Mouse (Mus musculus): Measurements from ENCODE around the gene Tarbp1. TPM values are rescaled to one million over a fixed set of nuclear protein-coding genes. Genes with fewer than 3 reads are reported as not detected.

Tarbp1 gene
- polyA plus RNA-seq, 1 experiment from 2014 or later: 1.9 TPM

GRCm38 (mm10) chr8:126382216-126382615 is 92.6 kb downstream of the Tarbp1 start:
- no peak overlapping the region for H3K27ac ChIP-seq (replicated peaks)
- H3K27me3 ChIP-seq: no peaks in the 10 kb centered on the region
- H3K4me1 ChIP-seq: no peaks in the 10 kb centered on the region
- H3K36me3 ChIP-seq: no peaks in the 10 kb centered on the region
- H3K9ac ChIP-seq (replicated peaks): no peak overlapping the region
- H3K9me3 ChIP-seq: no peaks in the 10 kb centered on the region
- ATAC-seq (replicated peaks): no peak
- no peak overlapping the region for H3K4me3 ChIP-seq
- no peak overlapping the region for H3K4me2 ChIP-seq (replicated peaks)
- WGBS: 46% methylated on average over 14 of the region's 14 CpGs

GRCm38 (mm10) chr8:126381299-126381698 is 93.6 kb downstream of the Tarbp1 start:
- WGBS: 87% methylated on average over 7 of the region's 7 CpGs
- ATAC-seq (replicated peaks): no peak
- H3K4me2 ChIP-seq (replicated peaks): no peak overlapping the region

GRCm38 (mm10) chr8:126380141-126380540 is 94.7 kb downstream of the Tarbp1 start:
- WGBS: 44% methylated on average over 2 of the region's 2 CpGs

More at GRCm38 (mm10) chr8:126381299-126381698, 93.6 kb downstream of the Tarbp1 start:
- no peaks in the 10 kb centered on the region for H3K4me1 ChIP-seq
- H3K9ac ChIP-seq (replicated peaks): no peak overlapping the region
- no peaks in the 10 kb centered on the region for H3K9me3 ChIP-seq
- no peak overlapping the region for H3K27ac ChIP-seq (replicated peaks)
- H3K36me3 ChIP-seq: no peaks in the 10 kb centered on the region
- no peak overlapping the region for H3K4me3 ChIP-seq
- H3K27me3 ChIP-seq: no peaks in the 10 kb centered on the region

GRCm38 (mm10) chr8:126379580-126379979 is 95.3 kb downstream of the Tarbp1 start:
- ATAC-seq (replicated peaks): no peak
- 89% methylated on average over 6 of the region's 6 CpGs for WGBS

More at GRCm38 (mm10) chr8:126380141-126380540, 94.7 kb downstream of the Tarbp1 start:
- no peak for ATAC-seq (replicated peaks)
- Histone ChIP-seq H3K4me2 (replicated peaks) (no peak overlapping the region), H3K9me3 (no peaks in the 10 kb centered on the region), H3K9ac (replicated peaks) (no peak overlapping the region), H3K36me3 (no peaks in the 10 kb centered on the region), H3K4me3 (no peak overlapping the region), H3K27ac (replicated peaks) (no peak overlapping the region), H3K27me3 (no peaks in the 10 kb centered on the region), H3K4me1 (no peaks in the 10 kb centered on the region)

More at GRCm38 (mm10) chr8:126379580-126379979, 95.3 kb downstream of the Tarbp1 start:
- no peaks in the 10 kb centered on the region for H3K27me3 ChIP-seq
- H3K4me2 ChIP-seq (replicated peaks): no peak overlapping the region
- H3K9me3 ChIP-seq: no peaks in the 10 kb centered on the region
- H3K9ac ChIP-seq (replicated peaks): no peak overlapping the region
- H3K4me3 ChIP-seq: no peak overlapping the region
- H3K27ac ChIP-seq (replicated peaks): no peak overlapping the region
- H3K4me1 ChIP-seq: no peaks in the 10 kb centered on the region
- H3K36me3 ChIP-seq: no peaks in the 10 kb centered on the region

Other genes starting within 250 kb of the Tarbp1 start
- gene Slc35f3, start 176.5 kb downstream of the Tarbp1 start, polyA plus RNA-seq (2015; fragmentation: Nextera tagmentation; extraction: Ambion mirVana): 0.84 and 1.2 TPM in 2 replicates
- 42.0 and 47.6 TPM in 2 replicates for gene Coa6, start 52.5 kb downstream of the Tarbp1 start, polyA plus RNA-seq (2015; fragmentation: Nextera tagmentation; extraction: Ambion mirVana)
- 10.5 and 11.1 TPM in 2 replicates for gene Irf2bp2, start 118.9 kb upstream of the Tarbp1 start, polyA plus RNA-seq (2015; fragmentation: Nextera tagmentation; extraction: Ambion mirVana)

Data from forebrain, embryonic 15.5 days (tissue).